ENCODE assay signal across 15 mouse cellular contexts in the genomic region with DNA sequence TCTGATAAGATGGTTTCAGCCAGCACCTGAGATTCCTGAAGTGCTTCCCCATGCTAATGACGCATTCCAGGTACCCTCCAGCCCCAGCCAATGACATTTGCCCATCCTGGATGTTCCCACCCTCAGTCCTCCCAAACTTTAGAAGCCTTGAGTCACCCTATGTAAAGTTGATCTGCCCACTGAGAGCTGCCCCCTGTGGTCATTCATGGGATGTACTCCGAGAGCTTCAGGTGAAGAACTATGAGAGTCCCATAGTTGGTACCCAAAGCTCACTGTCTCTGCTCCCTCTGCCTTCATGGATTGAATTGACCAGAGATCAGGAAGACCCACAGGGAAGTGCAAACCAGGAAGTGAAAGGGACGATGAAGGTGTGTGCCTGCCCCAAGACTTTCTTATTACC.
DNase-seq lines count a peak whose midpoint lies in the region; ATAC-seq and TF ChIP-seq lines count a peak whose summit lies in the region.
"Had no signal": no experiment of that assay in that cellular context is flagged by ENCODE, and none has a peak within 500 bp of the region (broad histone marks: within the 10 kb centered on the region; RNA-seq: fewer than 3 reads in every experiment).

No protein-coding gene starts in this region.

- no peak overlapping the region for H3K9ac ChIP-seq in heart, adult 2 months (ENCODE audit: low read depth, low read length)
- H3K9ac ChIP-seq in lung, embryonic 14.5 days = no peak overlapping the region
- no peak overlapping the region for H3K9ac ChIP-seq in stomach, postnatal 0 days (ENCODE audit: low read length)
- H3K9ac ChIP-seq: heart, embryonic 15.5 days; hindbrain, embryonic 12.5 days; liver, embryonic 15.5 days had no signal

- no peak for DNase-seq in heart, adult 2 months
- DNase-seq in heart, adult 9 months (ENCODE audit: low spot score in 2 of 2) = no peak
- DNase-seq in lung, embryonic 14.5 days = no peak
- no peak for DNase-seq in lung, postnatal 25 days (ENCODE audit: low spot score)
- peak; percentile 33 for DNase-seq in R1 (ENCODE audit: low read depth, low spot score)
- no peak for DNase-seq in stomach, postnatal 0 days (ENCODE audit: low spot score)
- no peak for DNase-seq in urinary bladder, adult 2 months (ENCODE audit: low spot score)
- DNase-seq: cerebellum, adult 18-20 months; embryo, embryonic 11 days had no signal

- no peak overlapping the region for H3K4me3 ChIP-seq in heart, adult 2 months
- H3K4me3 ChIP-seq in lung, embryonic 14.5 days (ENCODE audit: low read depth, low read length) = no peak overlapping the region
- no peak overlapping the region for H3K4me3 ChIP-seq in stomach, postnatal 0 days (ENCODE audit: low read depth, low read length)
- H3K4me3 ChIP-seq: heart, embryonic 15.5 days; hindbrain, embryonic 12.5 days; liver, embryonic 15.5 days; megakaryocyte, embryonic 14.5 days had no signal

- no peaks in the 10 kb centered on the region for H3K36me3 ChIP-seq in heart, adult 2 months (ENCODE audit: control insufficient read depth, insufficient read depth, low read length)
- no peaks in the 10 kb centered on the region for H3K36me3 ChIP-seq in lung, embryonic 14.5 days (ENCODE audit: insufficient read depth)
- H3K36me3 ChIP-seq in stomach, postnatal 0 days (ENCODE audit: control insufficient read depth, insufficient read depth, low read length) = no peaks in the 10 kb centered on the region
- H3K36me3 ChIP-seq: heart, embryonic 15.5 days; hindbrain, embryonic 12.5 days; liver, embryonic 15.5 days had no signal

- no peaks in the 10 kb centered on the region for H3K79me2 ChIP-seq in heart, adult 2 months (replicated peaks; ENCODE audit: control insufficient read depth, insufficient read depth, low read length)

- TF ChIP-seq EP300 in heart, adult 2 months (IDR thresholded peaks at IDR 0.05; ENCODE audit: insufficient read depth, low read depth, low read length) = no peak
- no peak for TF ChIP-seq EP300 in stomach, postnatal 0 days (optimal IDR thresholded peaks at IDR 0.05)

- WGBS in heart, adult 2 months = 80% methylated on average over 3 of the region's 3 CpGs
- WGBS in lung, embryonic 14.5 days = 72% methylated on average over 3 of the region's 3 CpGs
- WGBS in stomach, postnatal 0 days = 87% methylated on average over 3 of the region's 3 CpGs

- no peak for ATAC-seq in lung, embryonic 14.5 days (ENCODE audit: insufficient read depth)
- ATAC-seq in stomach, postnatal 0 days (ENCODE audit: low FRiP score, low TSS enrichment) = no peak
- ATAC-seq in cerebellum, adult (ENCODE audit: insufficient number of reproducible peaks, low FRiP score, low TSS enrichment) = no peak
- ATAC-seq: forebrain, embryonic 16.5 days had no signal

- H3K4me2 ChIP-seq in lung, embryonic 14.5 days = no peak overlapping the region
- no peak overlapping the region for H3K4me2 ChIP-seq in stomach, postnatal 0 days (replicated peaks; ENCODE audit: low read depth)
- H3K4me2 ChIP-seq: heart, embryonic 15.5 days; hindbrain, embryonic 12.5 days; liver, embryonic 15.5 days had no signal

- TF ChIP-seq CTCF in heart, adult 2 months (IDR thresholded peaks at IDR 0.05) = 0 out of 2 replicates have a peak, but pooled peaks have one; percentile 5
- peak; percentile 31; the same call in 1 of the 2 replicates for TF ChIP-seq CTCF in lung, embryonic 14.5 days (IDR thresholded peaks at IDR 0.05; ENCODE audit: low read depth)
- peak; percentile 45 for TF ChIP-seq CTCF in stomach, postnatal 0 days (IDR thresholded peaks at IDR 0.05; ENCODE audit: low read depth)

- no peaks in the 10 kb centered on the region for H3K9me3 ChIP-seq in lung, embryonic 14.5 days (ENCODE audit: low read depth, low read length)
- H3K9me3 ChIP-seq in stomach, postnatal 0 days (ENCODE audit: control insufficient read depth, low read length) = no peaks in the 10 kb centered on the region
- H3K9me3 ChIP-seq: heart, embryonic 15.5 days; hindbrain, embryonic 12.5 days; liver, embryonic 15.5 days had no signal

- no peaks in the 10 kb centered on the region for H3K27me3 ChIP-seq in heart, adult 2 months (ENCODE audit: control insufficient read depth, insufficient read depth, low read length)
- no peaks in the 10 kb centered on the region for H3K27me3 ChIP-seq in lung, embryonic 14.5 days (ENCODE audit: insufficient read depth, low read length)
- no peaks in the 10 kb centered on the region for H3K27me3 ChIP-seq in stomach, postnatal 0 days (ENCODE audit: control insufficient read depth, insufficient read depth, low read length)
- H3K27me3 ChIP-seq: heart, embryonic 15.5 days; liver, embryonic 15.5 days; megakaryocyte, embryonic 14.5 days had no signal

- H3K27ac ChIP-seq in heart, adult 2 months = no peak overlapping the region
- no peak overlapping the region for H3K27ac ChIP-seq in lung, embryonic 14.5 days (ENCODE audit: low read depth)
- no peak overlapping the region for H3K27ac ChIP-seq in stomach, postnatal 0 days (replicated peaks)
- H3K27ac ChIP-seq: heart, embryonic 15.5 days; hindbrain, embryonic 12.5 days; liver, embryonic 15.5 days had no signal

- no peak for TF ChIP-seq POLR2A in heart, adult 2 months (IDR thresholded peaks at IDR 0.05; ENCODE audit: insufficient read depth, low read depth, low read length)

- no peaks in the 10 kb centered on the region for H3K4me1 ChIP-seq in heart, adult 2 months (ENCODE audit: control insufficient read depth, insufficient read depth, low read length)
- H3K4me1 ChIP-seq in lung, embryonic 14.5 days (ENCODE audit: insufficient read depth) = no peaks in the 10 kb centered on the region
- no peaks in the 10 kb centered on the region for H3K4me1 ChIP-seq in stomach, postnatal 0 days (replicated peaks; ENCODE audit: control insufficient read depth, insufficient read depth)
- H3K4me1 ChIP-seq: heart, embryonic 15.5 days; liver, embryonic 15.5 days; megakaryocyte, embryonic 14.5 days had no signal

- intact Hi-C loops in heart, adult 2 months (cut with DNase I) = no loop called here
